Mouse (Mus musculus) limb, embryonic 14.5 days (tissue): ENCODE measurements around the gene Wdr90. TPM values are rescaled to one million over a fixed set of nuclear protein-coding genes. Genes with fewer than 3 reads are reported as not detected.

Experiments
- ATAC-seq: fragments of 200-750 bp; cut with Nextera tagmentation; 2 replicates; pipeline ENCODE4 v1.8.0; 2017; ENCODE audit warnings: low read depth, moderate number of reproducible peaks, moderate TSS enrichment; ENCODE audit not compliant: low FRiP score
- DNase-seq: peaks from one replicate; pipeline ENCODE4 v3.0.0-alpha.2; 2015; ENCODE audit warnings: low spot score
- H3K27ac ChIP-seq: fragments of 300-500 bp; sonication (generic); replicated peaks from 2 replicates; pipeline ENCODE4 v1.5.1; 2014; ENCODE audit warnings: low read depth, mild to moderate bottlenecking, low read length, moderate library complexity, mixed read lengths
- H3K27me3 ChIP-seq: fragments of 300-500 bp; sonication (generic); 2 replicates; pipeline ENCODE4 v1.6.1; 2014; ENCODE audit warnings: low read length, mixed read lengths; ENCODE audit not compliant: control insufficient read depth, insufficient read depth
- H3K36me3 ChIP-seq: fragments of 300-500 bp; sonication (generic); 2 replicates; pipeline ENCODE4 v1.6.1; 2014; ENCODE audit warnings: mild to moderate bottlenecking, low read length, moderate library complexity, mixed read lengths; ENCODE audit not compliant: control insufficient read depth, insufficient read depth
- H3K4me1 ChIP-seq: fragments of 300-500 bp; sonication (generic); 2 replicates; pipeline ENCODE4 v1.6.1; 2014; ENCODE audit warnings: antibody characterized with exemption, low read length, mixed read lengths; ENCODE audit not compliant: control insufficient read depth, insufficient read depth
- H3K4me2 ChIP-seq: fragments of 300-500 bp; sonication (generic); replicated peaks from 2 replicates; pipeline ENCODE4 v1.6.1; 2014; ENCODE audit warnings: low read depth, mild to moderate bottlenecking, low read length, moderate library complexity; ENCODE audit not compliant: severe bottlenecking
- H3K4me3 ChIP-seq: fragments of 300-500 bp; sonication (generic); replicated peaks from 2 replicates; pipeline ENCODE4 v1.5.1; 2014; ENCODE audit warnings: low read length
- H3K9ac ChIP-seq: fragments of 300-500 bp; sonication (generic); 2 replicates; pipeline ENCODE4 v1.6.1; 2014; ENCODE audit warnings: mild to moderate bottlenecking, low read depth, low read length, moderate library complexity; ENCODE audit not compliant: severe bottlenecking
- H3K9me3 ChIP-seq: fragments of 300-500 bp; sonication (generic); 2 replicates; pipeline ENCODE4 v1.6.1; 2016; ENCODE audit warnings: low read length; ENCODE audit not compliant: control insufficient read depth
- POLR2A ChIP-seq: fragments of 200-500 bp; IDR thresholded peaks from 2 replicates; pipeline ENCODE4 v1.8.0; 2012; ENCODE audit warnings: inconsistent platforms, mild to moderate bottlenecking, moderate library complexity, borderline replicate concordance; ENCODE audit not compliant: insufficient read depth, insufficient read length; ENCODE audit errors: extremely low read depth
- WGBS: fragments of 180-500 bp; shearing (Covaris S2); extraction: QIAGEN DNeasy Blood & Tissue Kit; methylation state at CpG from one replicate; pipeline ENCODE4 v1.1.7; 2014; 5-methylcytosine and 5-hydroxymethylcytosine counted together
- polyA plus RNA-seq, 2 experiments: library from polyadenylated mRNA; depleted of rRNA in 1 of 2; stranded (reverse) in 1 of 2; unstranded in 1 of 2; fragments of >200 nt; fragmentation: Nextera tagmentation in 1 of 2; extraction: Ambion mirVana in 1 of 2; gene quantifications; 2 replicates each; pipeline versions ENCODE4 v1.2.1 to v1.2.3; 2012 to 2014

The Wdr90 gene
- polyA plus RNA-seq, 2 experiments = 18.1 to 68.0 TPM

DNA sequence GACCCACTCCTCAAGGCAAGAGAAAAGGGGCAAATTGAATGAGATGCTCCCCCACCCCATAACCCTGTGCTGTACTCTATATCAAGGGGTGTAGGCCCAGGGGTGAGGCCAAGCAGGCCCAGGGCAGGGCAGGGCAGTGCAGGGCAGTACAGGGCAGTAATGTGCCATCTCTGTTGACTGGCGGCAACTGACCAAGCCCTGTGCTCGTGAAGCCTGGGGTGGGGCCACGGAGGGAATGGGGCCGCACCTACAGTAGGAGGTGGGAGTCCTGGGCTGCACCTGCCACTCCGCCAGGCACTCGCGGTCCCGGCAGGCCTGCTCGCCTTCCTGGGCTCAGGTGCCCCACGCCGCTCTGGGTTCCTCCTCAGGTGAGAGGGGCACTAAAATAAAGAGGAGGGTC, 4.0 kb upstream of the Wdr90 start:
- no peak for ATAC-seq
- Histone ChIP-seq H3K4me1 (peaks cover 22% of the 10 kb centered on the region), H3K27me3 (no peaks in the 10 kb centered on the region), H3K9ac (no peak overlapping the region), H3K36me3 (no peaks in the 10 kb centered on the region), H3K27ac (no peak overlapping the region), H3K4me2 (no peak overlapping the region), H3K4me3 (no peak overlapping the region), H3K9me3 (no peaks in the 10 kb centered on the region)
- DNase-seq = no peak
- WGBS = 85% methylated on average over 11 of the region's 11 CpGs
- TF ChIP-seq POLR2A = no peak

DNA sequence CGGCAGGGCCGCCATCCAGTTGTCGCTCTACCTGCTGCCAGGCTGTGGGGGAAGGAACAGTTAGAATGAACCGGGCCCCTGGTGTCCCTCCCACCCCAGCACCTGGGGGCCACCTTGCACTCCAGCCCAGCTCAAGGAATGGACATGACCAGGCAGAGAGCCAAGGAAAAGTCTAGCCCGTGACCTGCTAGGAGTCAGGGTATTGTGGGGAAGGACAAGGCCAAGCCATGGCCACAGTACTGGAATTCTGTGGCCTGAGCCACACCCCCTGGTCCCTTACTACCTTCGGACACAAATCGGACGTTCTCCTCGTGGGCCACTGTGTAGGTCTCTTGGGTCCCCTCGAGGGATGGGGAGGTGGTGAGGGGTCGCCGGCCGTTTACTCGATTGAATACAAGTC, 3.0 kb upstream of the Wdr90 start:
- ATAC-seq = no peak
- Histone ChIP-seq H3K4me2 (no peak overlapping the region), H3K27me3 (no peaks in the 10 kb centered on the region), H3K4me1 (peaks cover 25% of the 10 kb centered on the region), H3K9me3 (no peaks in the 10 kb centered on the region), H3K36me3 (no peaks in the 10 kb centered on the region), H3K9ac (no peak overlapping the region), H3K4me3 (no peak overlapping the region), H3K27ac (no peak overlapping the region)
- DNase-seq = no peak
- TF ChIP-seq POLR2A = no peak
- WGBS = 90% methylated on average over 14 of the region's 14 CpGs

DNA sequence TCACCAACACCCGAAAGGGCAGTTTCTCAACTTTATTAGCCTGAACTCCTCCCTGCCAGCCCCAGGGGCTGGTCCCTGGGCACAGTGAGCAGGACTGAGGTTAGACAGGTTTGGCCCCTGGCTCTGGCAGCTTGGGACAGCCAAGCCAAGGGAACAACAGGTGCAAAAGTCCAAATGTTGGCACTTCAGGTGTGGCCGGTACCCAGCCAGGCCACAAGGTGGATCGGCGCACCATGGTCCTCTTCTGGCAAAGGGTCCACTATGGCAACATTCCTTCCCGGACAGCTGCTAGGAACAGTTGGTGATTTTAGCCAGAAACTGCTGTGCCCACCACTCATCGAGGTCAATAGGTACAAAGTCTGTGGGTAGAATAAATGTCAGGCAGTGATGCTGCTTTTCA, 2.4 kb upstream of the Wdr90 start:
- Histone ChIP-seq H3K27ac (no peak overlapping the region), H3K4me3 (no peak overlapping the region), H3K36me3 (no peaks in the 10 kb centered on the region), H3K4me2 (no peak overlapping the region), H3K9ac (no peak overlapping the region), H3K9me3 (no peaks in the 10 kb centered on the region), H3K27me3 (no peaks in the 10 kb centered on the region), H3K4me1 (peaks cover 20% of the 10 kb centered on the region)
- no peak for TF ChIP-seq POLR2A
- WGBS = 85% methylated on average over 6 of the region's 6 CpGs
- DNase-seq (no peak), ATAC-seq (no peak)

DNA sequence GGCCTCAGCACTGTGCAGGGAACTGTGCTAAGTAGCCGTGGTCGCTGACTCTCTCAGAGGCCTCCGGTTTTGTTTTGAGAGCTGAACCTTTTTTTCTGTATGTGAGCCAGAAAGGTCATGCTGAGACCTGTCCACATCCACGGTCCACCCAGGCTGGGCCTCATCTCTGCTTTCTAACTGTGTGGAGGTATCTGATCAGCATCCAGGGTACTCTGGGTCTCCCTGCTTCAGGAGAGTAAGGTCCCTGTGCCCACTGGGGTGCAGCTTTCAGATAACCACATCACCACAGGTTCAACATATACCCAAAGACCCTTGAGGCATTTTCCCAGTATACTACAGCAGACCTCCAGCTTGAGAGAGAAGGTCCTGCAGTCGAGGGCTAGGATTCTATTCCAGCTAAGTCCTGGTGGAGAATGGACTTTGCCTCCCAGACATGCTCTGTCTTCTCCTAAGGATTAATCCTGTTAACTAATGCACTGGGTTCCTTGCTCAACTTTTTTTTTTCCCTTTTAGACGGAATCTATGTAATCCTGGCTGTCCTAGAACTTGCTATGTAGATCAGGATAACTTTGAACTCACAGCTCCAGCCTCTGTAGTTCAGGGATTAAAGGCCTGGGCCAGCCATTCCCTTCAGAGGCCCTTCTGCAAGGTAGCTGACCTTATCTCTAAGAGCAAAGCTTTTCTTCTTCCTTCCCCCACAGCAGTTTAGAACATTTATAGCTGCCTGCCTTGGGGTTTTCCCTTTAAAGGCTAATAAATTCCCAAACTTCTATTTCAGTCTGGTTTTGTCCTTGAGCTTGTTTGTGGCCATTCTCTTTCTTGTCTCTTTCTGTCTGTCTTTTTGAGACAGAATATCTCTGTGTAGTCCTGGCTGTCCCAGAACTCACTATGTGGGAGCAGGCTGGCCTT, 657 bp upstream of the Wdr90 start:
- H3K9me3 ChIP-seq = no peaks in the 10 kb centered on the region
- H3K9ac ChIP-seq = peak overlapping the region; percentile 77
- no peak; the same call in none of the 2 replicates for ATAC-seq
- no peak for DNase-seq
- TF ChIP-seq POLR2A = no peak
- 5% methylated on average over 6 of the region's 6 CpGs for WGBS
- peak overlapping the region; percentile 88 for H3K4me2 ChIP-seq
- no peaks in the 10 kb centered on the region for H3K27me3 ChIP-seq
- no peaks in the 10 kb centered on the region for H3K36me3 ChIP-seq
- H3K27ac ChIP-seq = peak overlapping the region; percentile 86
- peak overlapping the region; percentile 63 for H3K4me3 ChIP-seq
- peaks cover 13% of the 10 kb centered on the region for H3K4me1 ChIP-seq

DNA sequence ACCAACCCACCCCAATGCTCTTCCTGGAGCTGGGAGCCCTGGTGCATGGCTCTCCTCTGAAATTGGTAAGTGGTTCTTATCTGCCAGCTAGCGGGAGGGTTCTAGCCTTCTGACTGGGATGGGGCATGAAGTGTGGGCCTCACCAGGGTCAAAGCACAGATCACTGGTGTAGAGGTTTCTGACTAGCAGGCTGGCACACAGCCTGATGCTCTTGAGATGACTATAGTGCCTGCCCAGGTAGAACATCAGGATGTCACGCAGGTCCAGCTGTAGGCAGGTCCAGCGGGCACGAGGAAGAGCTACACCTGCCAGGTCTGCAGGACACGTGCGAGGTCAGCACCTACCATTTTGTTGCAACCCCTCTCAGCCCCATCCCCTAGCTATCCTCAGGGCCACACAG, 1.1 kb downstream of the Wdr90 start:
- no peak for ATAC-seq
- DNase-seq = no peak
- no peak overlapping the region for H3K27ac ChIP-seq

More for the DNA sequence above, 1.1 kb downstream of the Wdr90 start:
- Histone ChIP-seq H3K4me1 (peaks cover 13% of the 10 kb centered on the region), H3K4me2 (peak overlapping the region; percentile 88), H3K27me3 (no peaks in the 10 kb centered on the region), H3K9ac (0 out of 2 replicates have a peak overlapping the region, but pooled peaks have one; percentile 2), H3K4me3 (peak overlapping the region; percentile 63; the same call in 1 of the 2 replicates), H3K36me3 (peaks cover 8% of the 10 kb centered on the region; the same call in 1 of the 2 replicates), H3K9me3 (no peaks in the 10 kb centered on the region)
- 91% methylated on average over 6 of the region's 6 CpGs for WGBS
- TF ChIP-seq POLR2A = no peak
